Mouse (Mus musculus) thymus, postnatal 0 days (tissue): Measurements from ENCODE around the gene Golph3. TPM values are rescaled to one million over a fixed set of nuclear protein-coding genes. Genes with fewer than 3 reads are reported as not detected.

Experiments
- DNase-seq: peaks from one replicate; pipeline ENCODE4 v3.0.0-alpha.2; 2015; ENCODE audit warnings: low spot score
- polyA plus RNA-seq: library from polyadenylated mRNA; unstranded; fragments of >200 nt; fragmentation: Nextera tagmentation; extraction: Ambion mirVana; gene quantifications from 2 replicates; pipeline ENCODE4 v1.2.1, GENCODE M21; 2015

Golph3 gene
- 78.6 and 84.1 TPM in 2 replicates for polyA plus RNA-seq

GRCm38 (mm10) chr15:12321091-12321787 lies at the start of gene Golph3:
Golph3 (plus strand) TSS chr15:12321450.
- peak; percentile 93 for DNase-seq

DNA sequence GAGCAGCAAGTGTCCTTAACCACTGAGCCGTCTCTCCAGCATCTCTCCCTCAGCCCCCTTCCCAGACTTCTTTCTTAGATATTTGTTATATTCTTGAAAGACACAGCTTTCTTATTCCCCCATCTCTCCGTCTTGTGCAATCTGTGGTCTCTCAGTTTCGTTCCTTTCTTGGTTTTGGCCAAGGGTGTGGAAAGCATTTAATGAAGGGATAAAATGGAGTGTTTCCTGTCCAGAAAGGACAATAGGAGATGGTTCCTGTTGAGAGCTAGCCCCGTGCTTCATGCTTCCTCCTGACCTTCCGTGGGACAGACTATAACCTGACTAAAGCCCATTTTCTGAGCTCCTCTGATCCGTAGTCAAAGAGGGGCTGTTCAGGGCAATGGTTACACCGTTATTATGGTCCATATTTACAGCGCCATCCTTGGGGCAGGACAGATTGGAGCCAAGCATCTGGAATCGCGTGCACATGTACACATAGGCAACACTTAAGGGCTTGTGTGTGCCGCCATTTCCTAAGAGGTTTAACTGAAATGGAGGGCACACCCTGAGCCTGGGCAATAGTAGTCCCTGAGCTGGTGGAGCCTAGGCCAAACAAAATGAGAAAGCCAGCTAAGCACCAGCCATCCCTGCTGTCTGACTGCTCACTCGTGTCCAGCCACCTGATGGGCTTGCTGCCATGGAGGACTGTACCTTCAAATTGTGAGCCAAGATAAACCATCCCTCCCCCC lies 47.8 kb upstream of the Golph3 start:
- DNase-seq = no peak

- no peak for DNase-seq
Measured at GRCm38 (mm10) chr15:12274053-12274769, 47.0 kb upstream of the Golph3 start.

- DNase-seq = no peak
Measured at GRCm38 (mm10) chr15:12275091-12275623, 46.1 kb upstream of the Golph3 start.

DNA sequence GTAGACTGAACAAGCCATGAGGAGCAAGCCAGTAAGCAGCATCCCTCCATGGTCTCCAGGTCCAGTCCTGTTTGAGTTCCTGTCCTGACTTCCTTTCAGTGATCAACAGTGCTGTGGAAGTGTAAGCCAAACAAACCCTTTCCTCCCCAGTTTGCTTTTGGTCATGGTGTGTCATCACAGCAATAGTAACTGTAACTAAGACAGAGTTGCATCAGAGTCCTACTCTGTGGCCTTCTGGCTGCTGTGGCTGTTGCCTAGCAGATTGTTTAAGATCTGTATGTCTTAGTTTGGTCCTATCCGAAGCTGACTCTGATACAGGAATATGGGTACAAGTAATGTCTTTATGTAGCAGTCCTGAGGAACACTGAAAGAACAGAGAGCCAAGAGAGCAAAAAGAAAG lies 41.4 kb upstream of the Golph3 start:
- DNase-seq = no peak

DNA sequence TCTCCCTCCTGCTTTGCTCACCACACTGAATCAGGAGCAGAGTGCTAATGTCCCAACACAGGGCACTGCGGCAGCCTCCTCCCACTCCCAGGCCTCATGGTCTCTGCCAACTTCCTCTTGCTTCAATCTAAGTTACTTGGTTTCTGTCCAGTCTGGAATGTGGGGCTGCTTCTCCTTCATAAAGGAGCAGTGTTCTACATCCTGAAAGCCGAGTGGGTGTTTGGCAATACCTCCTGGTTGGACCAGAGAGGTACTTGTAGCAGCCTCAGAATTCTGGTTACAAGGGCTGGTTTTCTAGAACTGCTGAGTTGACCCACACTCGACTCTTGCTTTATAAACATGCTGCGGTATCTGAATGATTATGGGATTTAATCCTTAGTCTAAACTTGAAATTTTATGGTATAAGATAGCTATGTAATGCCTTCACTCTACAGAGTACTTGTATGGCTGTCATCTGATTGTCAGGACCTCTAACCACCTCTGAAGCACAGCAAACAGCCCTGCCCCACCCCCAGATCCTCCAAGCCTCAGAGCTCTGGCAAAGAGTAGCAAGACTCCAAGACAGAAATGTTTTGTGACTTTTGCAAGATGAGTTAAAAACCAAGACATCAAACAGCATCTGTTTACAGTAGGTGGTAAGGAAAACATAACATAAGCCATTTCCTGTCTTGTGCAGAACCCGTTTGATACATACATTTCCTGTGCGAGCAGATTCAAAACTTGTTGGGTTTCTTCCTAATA lies 36.3 kb upstream of the Golph3 start:
- peak; percentile 45 for DNase-seq

DNA sequence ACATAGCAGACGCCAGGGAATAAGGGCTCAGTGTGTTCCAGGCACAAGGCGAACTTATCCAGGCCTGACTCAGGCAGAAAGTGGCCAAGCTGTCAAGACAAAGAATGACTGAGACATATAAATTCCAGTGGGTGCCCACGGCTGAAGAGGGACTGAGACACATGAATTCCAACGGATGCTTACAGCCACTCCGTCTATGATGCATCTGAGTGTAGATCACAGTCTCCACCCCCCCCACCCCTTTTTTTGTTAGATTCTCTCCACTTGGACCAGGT lies 35.8 kb upstream of the Golph3 start:
- DNase-seq = no peak

- no peak for DNase-seq
Measured at GRCm38 (mm10) chr15:12290330-12290729, 30.9 kb upstream of the Golph3 start.

GRCm38 (mm10) chr15:12291757-12292156 lies 29.5 kb upstream of the Golph3 start:
- no peak for DNase-seq

- DNase-seq = peak; percentile 53
Measured at GRCm38 (mm10) chr15:12296228-12296627, 25.0 kb upstream of the Golph3 start.

GRCm38 (mm10) chr15:12298231-12298737 lies 23.0 kb upstream of the Golph3 start:
- no peak for DNase-seq

DNA sequence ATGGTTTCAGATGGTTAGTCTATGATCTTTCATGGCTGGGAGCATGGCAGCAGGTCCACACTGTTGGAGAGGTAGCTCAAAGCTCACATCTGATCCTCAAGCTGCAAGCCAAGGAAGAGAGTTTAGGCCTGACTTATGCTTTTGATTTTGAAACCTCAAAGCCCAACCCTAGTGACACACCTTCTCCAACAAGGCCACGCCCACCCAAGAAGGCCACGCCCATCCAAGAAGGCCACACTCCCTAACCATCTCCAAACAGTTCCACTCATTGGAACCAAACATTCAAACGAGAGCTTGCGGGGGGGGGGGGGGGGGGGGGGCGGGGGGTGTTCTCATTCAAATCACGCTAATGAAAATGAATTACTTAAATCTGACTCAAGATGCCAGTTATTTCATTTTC lies 19.5 kb upstream of the Golph3 start:
- no peak for DNase-seq

GRCm38 (mm10) chr15:12306188-12307071 lies 14.8 kb upstream of the Golph3 start:
- no peak for DNase-seq

- DNase-seq = no peak
Measured at GRCm38 (mm10) chr15:12307114-12307513, 14.1 kb upstream of the Golph3 start.

DNA sequence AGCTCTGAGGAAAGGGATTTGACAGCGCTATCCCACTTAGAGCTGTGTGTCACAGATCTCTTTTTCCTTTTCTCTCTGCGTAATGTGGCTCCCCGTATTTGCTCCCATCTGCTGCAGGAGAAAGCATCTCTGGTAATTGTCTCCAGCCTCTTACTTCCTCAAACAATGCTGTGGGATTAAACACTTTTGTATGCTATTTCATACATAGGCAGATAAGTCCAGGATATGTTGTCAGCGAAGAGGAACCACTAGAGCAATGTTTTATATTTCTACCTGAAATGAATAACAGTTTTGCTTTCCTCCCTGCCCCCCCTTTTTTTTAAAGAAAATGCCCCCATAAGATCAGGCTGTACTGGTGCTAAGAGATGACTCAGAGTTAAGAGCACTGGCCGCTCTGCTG lies 12.7 kb upstream of the Golph3 start:
- no peak for DNase-seq

DNA sequence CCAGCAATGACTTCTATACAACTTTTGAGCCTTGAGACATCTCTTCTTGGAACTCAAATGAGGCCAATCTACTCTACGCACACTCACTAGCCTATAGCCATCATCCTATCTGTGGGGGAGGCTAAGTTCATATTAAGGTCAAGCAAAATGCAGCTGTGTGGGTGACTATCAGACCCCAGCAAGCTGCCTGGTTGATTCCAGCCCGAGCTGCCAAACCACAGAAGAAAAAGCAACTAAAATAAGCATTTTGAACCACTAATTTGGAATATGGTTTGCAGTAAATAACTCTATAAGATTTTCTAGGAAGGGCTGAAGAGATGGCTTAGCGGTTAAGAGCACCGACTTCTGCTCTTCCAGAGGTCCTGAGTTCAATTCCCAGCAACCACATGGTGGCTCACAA lies 10.6 kb upstream of the Golph3 start:
- DNase-seq = no peak

DNA sequence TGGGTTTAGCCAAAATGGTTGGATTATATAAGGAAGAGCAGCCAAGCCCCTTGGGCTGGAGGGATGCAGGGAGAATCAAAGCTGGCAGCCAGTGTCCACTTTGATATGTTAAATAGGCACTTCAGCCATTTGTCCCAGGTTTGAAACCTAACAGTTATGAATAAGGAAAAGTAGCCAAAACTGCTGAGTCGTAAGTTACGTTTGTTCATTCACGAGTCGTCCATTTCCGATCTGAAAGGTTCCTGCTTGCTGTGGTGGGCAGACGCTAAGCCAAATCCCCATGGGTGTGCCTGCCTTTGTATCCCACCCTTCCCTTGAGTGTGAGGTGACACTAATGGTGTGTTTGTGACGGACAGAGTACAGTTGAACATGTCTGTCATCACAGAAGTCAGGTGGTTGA lies 9.8 kb upstream of the Golph3 start:
- no peak for DNase-seq

- DNase-seq = no peak
Measured at GRCm38 (mm10) chr15:12313255-12313654, 8.0 kb upstream of the Golph3 start.

- DNase-seq = no peak
Measured at GRCm38 (mm10) chr15:12314584-12314983, 6.7 kb upstream of the Golph3 start.

- DNase-seq = no peak
Measured at GRCm38 (mm10) chr15:12315996-12316395, 5.3 kb upstream of the Golph3 start.
